Mouse (Mus musculus) spleen, adult 2 months (tissue): ENCODE data around the gene Clca3a1.

Experiments
- CTCF ChIP-seq: fragments of 200-500 bp; IDR thresholded peaks from 2 replicates; pipeline ENCODE4 v1.5.1; 2011; ENCODE audit warnings: mild to moderate bottlenecking, inconsistent platforms; ENCODE audit not compliant: insufficient read depth, insufficient read length, insufficient replicate concordance; ENCODE audit errors: extremely low read depth
- POLR2A ChIP-seq: fragments of 200-500 bp; IDR thresholded peaks from 2 replicates; pipeline ENCODE4 v1.6.1; 2011; ENCODE audit warnings: low read depth, low read length, inconsistent platforms

- TF ChIP-seq POLR2A (no peak), CTCF (no peak)
These were observed at the start of gene Clca3a1 for GRCm38 (mm10) chr3:144760592-144761309.
